Mouse (Mus musculus) thymus, postnatal 10 days (tissue): Measurements from ENCODE around the gene Lamtor4.

Experiments used
- DNase-seq, 2 experiments: peaks; one replicate each; pipeline ENCODE4 v3.0.0; 2021; ENCODE audit warnings: low spot score in 2 of 2

Lamtor4 gene

DNA sequence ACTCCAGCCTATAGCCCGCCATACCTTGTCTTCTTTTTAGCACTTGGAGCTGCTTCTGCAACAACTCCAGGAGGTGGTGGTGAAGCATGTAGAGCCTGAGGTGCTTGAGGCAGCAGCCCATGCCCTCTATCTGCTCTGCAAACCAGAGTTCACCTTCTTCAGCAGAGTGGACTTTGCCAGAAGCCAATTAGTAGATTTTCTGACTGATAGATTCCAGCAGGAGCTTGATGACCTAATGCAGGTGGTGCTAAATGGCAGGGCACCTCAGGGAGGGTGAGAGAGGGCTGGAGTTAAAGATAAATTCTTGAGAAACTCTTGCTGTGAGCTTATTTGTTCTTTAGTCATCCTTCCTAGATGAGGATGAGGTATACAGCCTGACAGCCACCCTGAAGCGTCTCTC lies 44.3 kb downstream of the Lamtor4 start:
- DNase-seq = no peak
